Mouse (Mus musculus) MEL (cell line): ENCODE results near the gene Rasgrp3. TPM values are rescaled to one million over a fixed set of nuclear protein-coding genes. Genes with fewer than 3 reads are reported as not detected.

Experiments used
- polyA plus RNA-seq, 2 experiments: library from polyadenylated mRNA; stranded (reverse) in 1 of 2; unstranded in 1 of 2; fragments of >175 nt in 1 of 2; fragments of >200 nt in 1 of 2; gene quantifications; 2 replicates each; pipeline versions ENCODE4 v1.2.1 to v1.2.4; 2012; ENCODE audit warnings: low replicate concordance in 2 of 2, low read depth in 1 of 2; ENCODE audit not compliant: insufficient read length in 2 of 2, insufficient read depth in 1 of 2, missing spikeins in 1 of 2
- total RNA-seq: library from RNA; depleted of rRNA; stranded (reverse); fragments of 300-350 nt; gene quantifications from 2 replicates; pipeline ENCODE4 v1.2.3, GENCODE M21; 2012; rRNA removed

The Rasgrp3 gene
- total and polyA plus RNA-seq, 3 experiments: not detected

Other genes with a start within 250 kb of the Rasgrp3 start
- 37.7 and 39.4 TPM in 2 replicates for gene Fam98a, start 116.0 kb downstream of the Rasgrp3 start, total RNA-seq
- gene Fam98a, start 116.0 kb downstream of the Rasgrp3 start, polyA plus RNA-seq: 10 to 100 TPM in 1 of 2 experiments, not detected in 1; 64.9 TPM